Mouse (Mus musculus) kidney, adult 2 months (tissue): Measurements from ENCODE around the gene Ngfr. TPM values are rescaled to one million over a fixed set of nuclear protein-coding genes. Genes with fewer than 3 reads are reported as not detected.

ENCODE experiments used
- DNase-seq: peaks from one replicate; pipeline ENCODE4 v3.0.0; 2021
- H3K27ac ChIP-seq: fragments of 200-500 bp; 2 replicates; pipeline ENCODE4 v1.5.1; 2012; ENCODE audit warnings: low read depth, low read length, control low read depth, inconsistent platforms; ENCODE audit not compliant: insufficient read depth
- H3K27me3 ChIP-seq: fragments of 200-500 bp; replicated peaks from 2 replicates; pipeline ENCODE4 v1.6.1; 2012; ENCODE audit warnings: mild to moderate bottlenecking, moderate library complexity, low read length, inconsistent platforms; ENCODE audit not compliant: control insufficient read depth, insufficient read depth
- H3K36me3 ChIP-seq: fragments of 200-500 bp; 2 replicates; pipeline ENCODE4 v1.6.1; 2012; ENCODE audit warnings: mild to moderate bottlenecking, moderate library complexity, low read length, inconsistent platforms; ENCODE audit not compliant: control insufficient read depth, insufficient read depth
- H3K4me1 ChIP-seq: fragments of 200-500 bp; 2 replicates; pipeline ENCODE4 v1.6.1; 2011; ENCODE audit warnings: low read length; ENCODE audit not compliant: control insufficient read depth, insufficient read depth
- H3K4me3 ChIP-seq: fragments of 200-500 bp; 2 replicates; pipeline ENCODE4 v1.5.1; 2011; ENCODE audit warnings: mild to moderate bottlenecking, low read depth, low read length, control low read depth; ENCODE audit not compliant: insufficient read depth
- CTCF ChIP-seq: fragments of 200-500 bp; conservative IDR thresholded peaks from 2 replicates; pipeline ENCODE4 v1.5.1; 2011; ENCODE audit warnings: low read depth, mild to moderate bottlenecking, control low read depth, low read length, moderate library complexity, mixed read lengths; ENCODE audit not compliant: insufficient read depth, insufficient read length
- POLR2A ChIP-seq: fragments of 200-500 bp; IDR thresholded peaks from one replicate; pipeline ENCODE4 v1.6.1; 2011; ENCODE audit warnings: low read depth, low read length, control low read depth
- WGBS: fragments of 180-500 bp; shearing (Covaris S2); methylation state at CpG from one replicate; pipeline ENCODE4 v1.1.7; 2018; 5-methylcytosine and 5-hydroxymethylcytosine counted together
- polyA plus RNA-seq: library from polyadenylated mRNA; depleted of rRNA; stranded (reverse); fragments of >200 nt; gene quantifications from 2 replicates; pipeline ENCODE4 v1.2.3, GENCODE M21; 2012

The Ngfr gene
- polyA plus RNA-seq, 1 experiment, result 6.6 TPM

- peaks cover 9% of the 10 kb centered on the region; the same call in 1 of the 2 replicates for H3K4me1 ChIP-seq
- WGBS, result 42% methylated on average over 13 of the region's 13 CpGs
- DNase-seq, result peak; percentile 21
- H3K4me3 ChIP-seq, result no peak overlapping the region
- H3K36me3 ChIP-seq, result no peaks in the 10 kb centered on the region
- TF ChIP-seq POLR2A (no peak), CTCF (no peak)
- no peaks in the 10 kb centered on the region for H3K27me3 ChIP-seq
- no peak overlapping the region for H3K27ac ChIP-seq
Observed at GRCm38 (mm10) chr11:95594686-95595212, 7.2 kb upstream of the Ngfr start.

GRCm38 (mm10) chr11:95593501-95593900 is 6.0 kb upstream of the Ngfr start:
- TF ChIP-seq POLR2A, result no peak
- TF ChIP-seq CTCF, result no peak
- DNase-seq, result no peak
- 75% methylated on average over 5 of the region's 5 CpGs for WGBS
- Histone ChIP-seq H3K4me3 (no peak overlapping the region), H3K4me1 (peaks cover 9% of the 10 kb centered on the region; the same call in 1 of the 2 replicates), H3K27ac (no peak overlapping the region), H3K27me3 (no peaks in the 10 kb centered on the region), H3K36me3 (no peaks in the 10 kb centered on the region)

GRCm38 (mm10) chr11:95592691-95593090 is 5.2 kb upstream of the Ngfr start:
- Histone ChIP-seq H3K4me1 (peaks cover 9% of the 10 kb centered on the region; the same call in 1 of the 2 replicates), H3K4me3 (no peak overlapping the region), H3K36me3 (no peaks in the 10 kb centered on the region), H3K27ac (no peak overlapping the region), H3K27me3 (no peaks in the 10 kb centered on the region)
- WGBS, result 84% methylated on average over 1 of the region's 1 CpGs
- no peak for DNase-seq
- TF ChIP-seq CTCF (no peak), POLR2A (no peak)

GRCm38 (mm10) chr11:95589195-95589594 is 1.7 kb upstream of the Ngfr start:
- Histone ChIP-seq H3K36me3 (no peaks in the 10 kb centered on the region), H3K4me3 (no peak overlapping the region), H3K27me3 (no peaks in the 10 kb centered on the region), H3K27ac (no peak overlapping the region), H3K4me1 (peaks cover 11% of the 10 kb centered on the region; the same call in 1 of the 2 replicates)
- no peak for DNase-seq
- TF ChIP-seq POLR2A (no peak), CTCF (no peak)
- 65% methylated on average over 5 of the region's 5 CpGs for WGBS

- DNase-seq, result no peak
- Histone ChIP-seq H3K4me1 (peaks cover 11% of the 10 kb centered on the region; the same call in 1 of the 2 replicates), H3K36me3 (no peaks in the 10 kb centered on the region), H3K27ac (no peak overlapping the region), H3K27me3 (no peaks in the 10 kb centered on the region), H3K4me3 (peak overlapping the region; percentile 29; the same call in 1 of the 2 replicates)
- 2% methylated on average over 27 of the region's 27 CpGs for WGBS
- TF ChIP-seq POLR2A, result no peak
Observed at GRCm38 (mm10) chr11:95586751-95587422, 648 bp downstream of the Ngfr start.

GRCm38 (mm10) chr11:95586184-95586583 is 1.4 kb downstream of the Ngfr start:
- Histone ChIP-seq H3K36me3 (no peaks in the 10 kb centered on the region), H3K27me3 (no peaks in the 10 kb centered on the region), H3K4me3 (peak overlapping the region; percentile 19), H3K4me1 (peaks cover 11% of the 10 kb centered on the region; the same call in 1 of the 2 replicates), H3K27ac (no peak overlapping the region)
- TF ChIP-seq CTCF (peak; percentile 69), POLR2A (no peak)
- peak; percentile 85 for DNase-seq
- WGBS, result under 1% methylated on average over 25 of the region's 25 CpGs

GRCm38 (mm10) chr11:95585684-95586083 is 1.9 kb downstream of the Ngfr start:
- Histone ChIP-seq H3K27me3 (no peaks in the 10 kb centered on the region), H3K36me3 (no peaks in the 10 kb centered on the region), H3K4me1 (peaks cover 11% of the 10 kb centered on the region; the same call in 1 of the 2 replicates), H3K27ac (peak overlapping the region; percentile 61; the same call in 1 of the 2 replicates), H3K4me3 (peak overlapping the region; percentile 19; the same call in 1 of the 2 replicates)
- 3% methylated on average over 15 of the region's 15 CpGs for WGBS
- no peak for TF ChIP-seq CTCF
- no peak for TF ChIP-seq POLR2A
- DNase-seq, result no peak
